Mouse (Mus musculus): ENCODE measurements around the gene Cfap100. TPM values are rescaled to one million over a fixed set of nuclear protein-coding genes. Genes with fewer than 3 reads are reported as not detected.

Cfap100 gene
- polyA plus RNA-seq, 1 experiment, result 8.0 TPM

- 6% methylated on average over 41 of the region's 41 CpGs for WGBS
- peaks cover 16% of the 10 kb centered on the region for H3K4me1 ChIP-seq (ENCODE audit: control insufficient read depth, insufficient read depth, low read length)
- H3K4me3 ChIP-seq (replicated peaks; ENCODE audit: extremely low read depth, low read depth, low read length), result peak within 1 kb of the TSS; percentile 65
- TF ChIP-seq POLR2A (IDR thresholded peaks at IDR 0.05; ENCODE audit: borderline replicate concordance, extremely low read depth, low read depth, low read length), result peak; percentile 73; the same call in 1 of the 2 replicates
- no peak for TF ChIP-seq CTCF (IDR thresholded peaks at IDR 0.05; ENCODE audit: insufficient read depth, low read length)
- DNase-seq, result peak; percentile 98
These were observed 59.4 kb downstream of the Cfap100 start, which contains the start of gene Zxdc for GRCm38 (mm10) chr6:90368976-90369724. Gene Zxdc, plus strand, starts transcription at chr6:90369492.

- TF ChIP-seq CTCF (IDR thresholded peaks at IDR 0.05; ENCODE audit: insufficient read depth, low read length) (no peak), POLR2A (IDR thresholded peaks at IDR 0.05; ENCODE audit: borderline replicate concordance, extremely low read depth, low read depth, low read length) (no peak)
- WGBS, result 81% methylated on average over 5 of the region's 5 CpGs
- Histone ChIP-seq H3K4me3 (replicated peaks; ENCODE audit: extremely low read depth, low read depth, low read length) (no peak overlapping the region), H3K4me1 (ENCODE audit: control insufficient read depth, insufficient read depth, low read length) (peaks cover 2% of the 10 kb centered on the region; the same call in 1 of the 2 replicates)
- no peak for DNase-seq
These were observed 65.3 kb downstream of the Cfap100 start for GRCm38 (mm10) chr6:90363301-90363700.

GRCm38 (mm10) chr6:90360922-90361614 is 67.5 kb downstream of the Cfap100 start:
- 73% methylated on average over 6 of the region's 6 CpGs for WGBS
- H3K4me3 ChIP-seq (replicated peaks; ENCODE audit: extremely low read depth, low read depth, low read length), result no peak overlapping the region
- TF ChIP-seq CTCF (IDR thresholded peaks at IDR 0.05; ENCODE audit: insufficient read depth, low read length) (no peak), POLR2A (IDR thresholded peaks at IDR 0.05; ENCODE audit: borderline replicate concordance, extremely low read depth, low read depth, low read length) (no peak)
- no peak for DNase-seq
- H3K4me1 ChIP-seq (ENCODE audit: control insufficient read depth, insufficient read depth, low read length), result peaks cover 2% of the 10 kb centered on the region; the same call in 1 of the 2 replicates

GRCm38 (mm10) chr6:90360024-90360781 is 68.4 kb downstream of the Cfap100 start:
- Histone ChIP-seq H3K4me1 (ENCODE audit: control insufficient read depth, insufficient read depth, low read length) (peaks cover 2% of the 10 kb centered on the region; the same call in 1 of the 2 replicates), H3K4me3 (replicated peaks; ENCODE audit: extremely low read depth, low read depth, low read length) (no peak overlapping the region)
- peak; percentile 23 for DNase-seq
- 25% methylated on average over 7 of the region's 7 CpGs for WGBS
- no peak for TF ChIP-seq CTCF (IDR thresholded peaks at IDR 0.05; ENCODE audit: insufficient read depth, low read length)
- no peak for TF ChIP-seq POLR2A (IDR thresholded peaks at IDR 0.05; ENCODE audit: borderline replicate concordance, extremely low read depth, low read depth, low read length)

GRCm38 (mm10) chr6:90359445-90359844 is 69.2 kb downstream of the Cfap100 start:
- DNase-seq, result no peak
- WGBS, result 60% methylated on average over 2 of the region's 2 CpGs
- Histone ChIP-seq H3K4me3 (replicated peaks; ENCODE audit: extremely low read depth, low read depth, low read length) (no peak overlapping the region), H3K4me1 (ENCODE audit: control insufficient read depth, insufficient read depth, low read length) (peaks cover 2% of the 10 kb centered on the region; the same call in 1 of the 2 replicates)
- no peak for TF ChIP-seq POLR2A (IDR thresholded peaks at IDR 0.05; ENCODE audit: borderline replicate concordance, extremely low read depth, low read depth, low read length)
- no peak for TF ChIP-seq CTCF (IDR thresholded peaks at IDR 0.05; ENCODE audit: insufficient read depth, low read length)

- WGBS, result 55% methylated on average over 5 of the region's 5 CpGs
- no peak for DNase-seq
- TF ChIP-seq POLR2A (IDR thresholded peaks at IDR 0.05; ENCODE audit: borderline replicate concordance, extremely low read depth, low read depth, low read length), result no peak
- TF ChIP-seq CTCF (IDR thresholded peaks at IDR 0.05; ENCODE audit: insufficient read depth, low read length), result no peak
- Histone ChIP-seq H3K4me3 (replicated peaks; ENCODE audit: extremely low read depth, low read depth, low read length) (no peak overlapping the region), H3K4me1 (ENCODE audit: control insufficient read depth, insufficient read depth, low read length) (peaks cover 2% of the 10 kb centered on the region; the same call in 1 of the 2 replicates)
These were observed 70.5 kb downstream of the Cfap100 start for GRCm38 (mm10) chr6:90358142-90358541.

Other genes starting within 250 kb of the Cfap100 start
- gene V1ra8, start 226.0 kb downstream of the Cfap100 start, polyA plus RNA-seq (2012; rRNA removed), result not detected in 2 replicates
- 0.10 and 0.34 TPM in 2 replicates for gene Vmn1r53, start 204.4 kb downstream of the Cfap100 start, polyA plus RNA-seq (2012; rRNA removed)
- gene Vmn1r54, start 182.5 kb downstream of the Cfap100 start, polyA plus RNA-seq (2012; rRNA removed), result not detected in 2 replicates
- gene BC048671, start 127.6 kb downstream of the Cfap100 start, polyA plus RNA-seq (2012; rRNA removed), result not detected in 2 replicates
- 0.28 and 0.53 TPM in 2 replicates for gene Chst13, start 103.6 kb downstream of the Cfap100 start, polyA plus RNA-seq (2012; rRNA removed)
- 0.08 and 0.12 TPM in 2 replicates for gene Uroc1, start 95.5 kb downstream of the Cfap100 start, polyA plus RNA-seq (2012; rRNA removed)
- 20.3 and 37.6 TPM in 2 replicates for gene Zxdc, start 59.3 kb downstream of the Cfap100 start, polyA plus RNA-seq (2012; rRNA removed)
- 55.7 and 145 TPM in 2 replicates for gene Klf15, start 33.8 kb upstream of the Cfap100 start, polyA plus RNA-seq (2012; rRNA removed)
- 14.7 and 17.9 TPM in 2 replicates for gene Aldh1l1, start 57.6 kb upstream of the Cfap100 start, polyA plus RNA-seq (2012; rRNA removed)
- gene Slc41a3, start 175.9 kb upstream of the Cfap100 start, polyA plus RNA-seq (2012; rRNA removed), result 11.1 and 13.8 TPM in 2 replicates